Mouse (Mus musculus): ENCODE measurements around the gene Tk1.

Tk1 gene

DNA sequence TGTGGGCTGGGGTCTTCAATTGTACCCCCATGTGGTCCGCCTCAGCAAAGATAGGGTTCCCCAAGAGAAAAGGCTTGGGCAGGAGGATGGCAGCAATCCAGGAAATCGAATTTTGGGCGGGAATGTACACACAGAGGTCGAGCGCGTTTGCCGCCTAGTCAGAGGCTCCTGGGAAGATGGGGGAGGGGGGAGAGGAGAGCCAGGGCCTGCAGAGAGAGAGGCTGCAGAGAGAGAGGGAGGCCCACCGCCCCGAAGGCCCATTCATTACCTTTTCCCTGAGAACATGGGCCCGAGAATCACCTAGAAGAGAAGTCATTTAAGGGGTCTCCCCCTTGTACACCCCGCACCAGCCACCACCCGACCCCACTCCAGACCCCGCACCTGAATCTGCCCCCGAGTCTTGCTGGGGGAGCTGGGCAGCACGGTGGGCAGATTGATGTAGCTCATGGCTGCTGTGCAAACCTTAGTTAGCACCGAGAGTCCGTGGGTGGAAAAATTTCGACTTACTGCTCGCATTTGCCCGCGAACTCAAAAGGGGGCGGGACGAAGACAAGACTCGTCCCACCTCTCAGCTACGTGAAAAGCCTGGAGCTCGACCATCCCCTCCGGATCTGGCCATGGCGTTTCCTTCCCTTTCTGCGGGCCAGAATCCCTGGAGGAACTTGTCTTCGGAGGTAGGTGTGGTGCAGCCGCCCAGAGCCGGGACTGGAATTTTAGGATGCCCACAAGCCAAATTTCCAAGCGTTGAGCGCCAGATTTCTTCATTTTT lies at the start of gene Tk1, which contains the start of gene Afmid:
Tk1 (minus strand) TSS at position 760 of the 769 bp plus-strand sequence.
Afmid (plus strand) TSS at position 592 of the 769 bp plus-strand sequence.
- DNase-seq (ENCODE audit: low read depth), result peak; percentile 84

DNA sequence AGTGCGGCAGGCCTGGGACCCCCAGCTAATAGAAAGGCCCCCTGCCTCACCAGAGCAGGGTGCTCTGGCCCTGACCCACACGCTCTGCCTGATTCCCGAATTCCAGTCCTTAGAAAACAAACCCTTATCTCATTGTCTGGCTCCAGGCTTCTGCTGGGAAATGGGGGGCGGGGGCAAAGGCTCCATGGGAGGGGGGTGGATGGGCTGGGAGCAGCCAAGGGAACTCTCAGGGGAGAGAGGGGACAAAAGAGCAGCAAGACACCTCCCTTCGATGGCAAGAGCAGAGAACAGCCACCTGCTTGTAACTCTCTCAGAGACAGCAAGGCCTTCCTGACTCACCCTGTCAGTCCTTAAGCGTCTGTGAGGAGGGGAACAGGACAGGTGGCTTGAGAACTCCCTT lies 49.8 kb upstream of the Tk1 start:
- DNase-seq (ENCODE audit: low read depth), result no peak

DNA sequence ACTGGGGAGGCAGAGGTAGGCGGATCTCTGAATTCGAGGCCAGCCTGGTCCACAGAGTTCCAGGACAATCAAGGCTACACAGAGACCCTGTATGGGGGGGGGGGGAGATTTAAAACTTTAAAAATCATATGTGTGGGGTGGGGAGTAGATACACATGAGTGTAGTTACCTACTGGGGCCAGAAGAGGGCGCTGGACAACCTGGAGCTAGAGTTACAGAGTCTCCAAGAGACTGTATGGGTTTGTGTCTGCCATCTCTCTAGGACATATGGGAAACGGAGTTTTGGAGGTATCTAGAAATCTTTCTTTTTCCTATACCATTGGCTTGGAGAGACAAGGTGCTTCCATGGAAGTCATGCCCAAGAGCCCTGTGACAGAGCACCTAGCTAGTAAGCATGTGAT lies 48.5 kb upstream of the Tk1 start:
- no peak for DNase-seq (ENCODE audit: low read depth)

DNA sequence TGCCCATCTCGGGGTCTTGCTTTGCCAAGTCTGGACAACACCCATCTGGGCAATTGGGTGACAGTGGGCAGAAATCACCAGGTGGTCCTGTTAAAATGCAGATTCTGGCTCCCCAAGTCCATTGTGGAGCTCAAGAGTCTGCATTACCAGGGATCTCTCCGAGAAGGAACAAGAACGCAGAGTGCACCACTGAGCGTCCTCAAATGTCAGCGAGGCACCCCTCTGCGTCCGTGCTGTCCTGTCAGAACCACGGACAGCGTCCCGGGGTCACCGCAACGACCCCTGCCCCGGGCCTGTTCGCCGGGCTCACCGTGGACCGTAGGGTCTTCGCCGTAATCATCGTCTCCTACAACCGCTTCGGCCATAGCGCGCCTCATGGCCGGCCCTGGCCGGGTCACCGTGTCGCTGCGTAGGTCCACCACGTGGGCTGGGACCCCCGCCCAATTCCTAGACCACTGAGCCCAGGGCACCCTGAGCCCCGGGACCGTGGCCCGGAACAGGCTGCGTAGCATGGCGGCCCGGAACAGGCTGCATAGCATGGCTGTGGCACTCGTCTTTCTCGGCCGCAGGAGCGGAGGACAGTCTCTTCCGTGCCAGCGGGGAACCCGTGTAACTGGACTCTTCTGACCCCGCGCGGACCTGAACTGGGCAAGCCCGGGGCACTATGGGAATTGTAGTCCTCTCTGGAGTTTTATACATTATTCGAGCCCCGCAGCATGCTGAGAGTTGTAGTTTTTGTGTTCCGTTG lies 47.1 kb upstream of the Tk1 start, which contains the start of gene Tha1:
Tha1 (minus strand) TSS at position 621 of the 748 bp plus-strand sequence.
- no peak for DNase-seq (ENCODE audit: low read depth)

DNA sequence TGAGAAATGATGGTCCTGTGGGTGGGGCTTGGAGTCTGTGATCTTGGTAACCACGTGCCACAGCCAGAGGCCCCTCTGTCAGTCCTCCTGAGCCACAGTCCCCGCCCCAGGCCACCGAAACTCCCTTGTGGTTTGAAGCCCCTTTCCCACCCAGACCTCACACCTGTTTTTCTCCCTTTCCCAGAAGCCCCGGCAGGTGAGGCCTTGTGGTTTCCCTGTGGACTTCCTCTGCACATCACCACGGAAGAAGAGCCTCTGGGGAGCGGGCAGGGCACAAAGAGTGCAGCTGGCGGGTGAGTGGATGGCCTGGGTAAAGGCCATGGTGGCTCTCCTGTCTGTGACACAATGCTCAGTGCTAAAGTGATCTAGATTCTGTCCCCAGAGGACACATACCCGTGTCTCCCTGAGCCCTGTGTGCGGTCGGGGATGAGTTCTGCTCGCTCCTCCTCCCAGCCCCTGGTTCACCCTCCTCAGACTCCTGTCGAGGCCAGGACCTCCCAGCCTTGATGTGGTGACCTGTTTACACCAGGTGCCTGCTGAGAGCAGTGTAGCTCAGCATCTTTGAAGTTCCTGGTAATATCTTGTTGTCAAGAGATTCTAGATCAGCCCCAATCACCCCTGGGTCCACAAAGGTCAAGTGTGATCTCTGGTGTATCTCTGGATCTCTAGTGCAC lies 46.2 kb upstream of the Tk1 start:
- DNase-seq (ENCODE audit: low read depth), result no peak

DNA sequence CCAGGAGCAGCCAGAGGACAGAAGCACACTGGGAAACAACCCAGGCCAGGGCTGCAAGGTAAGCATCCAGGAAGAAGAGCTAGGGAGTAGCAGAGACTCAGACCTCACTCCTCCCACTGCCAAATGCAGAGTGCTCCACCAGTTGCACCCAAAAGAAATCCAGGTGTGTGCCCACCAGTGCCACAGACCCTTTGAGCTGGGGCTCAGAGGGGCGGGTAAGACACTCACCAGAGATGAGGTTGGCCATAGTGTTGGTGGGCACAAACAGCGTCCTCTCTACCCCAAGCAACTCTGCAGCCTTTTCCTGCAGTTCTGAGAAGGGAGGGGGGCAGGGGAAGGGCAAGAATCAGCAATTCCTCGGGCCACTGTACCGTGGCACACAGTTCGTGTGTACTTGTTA lies 45.5 kb upstream of the Tk1 start:
- no peak for DNase-seq (ENCODE audit: low read depth)

DNA sequence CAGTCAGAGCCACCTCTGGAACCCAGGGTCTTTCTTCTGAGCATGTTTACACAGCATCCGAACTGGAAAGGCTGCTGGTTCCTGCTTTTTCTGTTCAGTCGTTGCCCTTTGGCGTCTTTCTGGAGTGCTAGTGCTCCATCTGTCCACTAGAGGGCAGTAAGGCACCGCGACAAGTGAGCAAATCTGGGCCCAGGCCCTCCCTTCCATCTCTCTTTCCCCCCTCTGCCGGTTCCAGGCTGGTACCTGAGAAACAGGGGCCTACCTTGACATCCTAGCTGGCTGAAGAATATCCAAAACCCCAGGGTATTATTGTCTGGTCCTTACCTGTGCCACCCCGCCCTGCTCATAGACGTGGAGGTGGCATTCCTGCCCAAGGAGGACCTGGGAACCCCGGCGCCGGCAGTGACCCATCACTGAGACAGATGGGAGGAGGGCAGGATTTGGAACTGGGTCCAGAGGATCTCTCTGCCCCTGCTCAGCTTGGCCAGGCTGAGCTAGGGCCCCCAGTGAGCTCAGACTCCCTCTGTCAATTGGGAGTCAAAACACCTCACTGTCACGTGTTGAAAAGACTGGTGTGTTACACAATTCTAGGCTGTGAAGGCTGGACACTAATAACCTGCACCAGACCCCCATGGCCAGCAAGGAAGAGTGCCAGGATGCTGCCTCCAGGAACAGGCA lies 44.9 kb upstream of the Tk1 start:
- peak; percentile 78 for DNase-seq (ENCODE audit: low read depth)

DNA sequence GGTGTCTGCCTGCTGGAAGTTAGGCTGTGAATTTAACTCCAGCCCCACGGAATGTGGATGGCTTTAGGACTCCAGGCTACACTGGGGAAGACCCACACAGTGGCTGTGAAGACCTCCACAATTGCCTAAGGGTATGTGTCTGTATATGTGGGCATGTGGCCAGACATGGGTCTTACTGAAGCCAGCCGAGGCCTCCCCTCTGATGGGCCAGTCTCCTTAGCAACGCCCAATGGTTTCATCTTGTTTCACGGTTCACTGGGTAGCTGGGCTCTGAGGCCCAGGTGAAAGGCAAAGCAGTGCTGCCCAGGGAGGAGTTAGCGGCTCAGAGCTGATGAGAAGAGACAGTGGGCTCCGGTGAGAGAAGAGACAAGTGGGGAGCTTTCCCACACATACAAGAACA lies 40.1 kb upstream of the Tk1 start:
- no peak for DNase-seq (ENCODE audit: low read depth)

DNA sequence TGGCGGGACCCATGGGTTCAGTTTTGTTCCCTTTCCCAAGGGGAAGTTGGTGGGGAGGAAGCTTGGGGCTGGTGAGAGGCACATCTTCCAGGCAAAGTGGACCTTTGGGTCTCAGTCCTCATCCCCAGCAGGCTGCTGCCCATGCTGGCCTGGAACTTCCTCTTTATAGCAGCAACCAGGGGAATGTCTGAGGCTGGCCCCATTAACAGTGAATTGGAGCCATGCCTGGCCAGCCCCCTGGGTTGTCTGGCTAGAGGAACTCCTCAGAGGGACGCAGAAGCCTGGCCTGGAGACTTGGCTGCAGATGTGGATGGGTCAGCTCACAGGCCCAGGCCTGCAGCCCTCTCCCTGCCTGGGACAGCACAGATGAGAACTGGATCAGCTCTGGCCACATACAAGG lies 38.9 kb upstream of the Tk1 start:
- DNase-seq (ENCODE audit: low read depth), result no peak

DNA sequence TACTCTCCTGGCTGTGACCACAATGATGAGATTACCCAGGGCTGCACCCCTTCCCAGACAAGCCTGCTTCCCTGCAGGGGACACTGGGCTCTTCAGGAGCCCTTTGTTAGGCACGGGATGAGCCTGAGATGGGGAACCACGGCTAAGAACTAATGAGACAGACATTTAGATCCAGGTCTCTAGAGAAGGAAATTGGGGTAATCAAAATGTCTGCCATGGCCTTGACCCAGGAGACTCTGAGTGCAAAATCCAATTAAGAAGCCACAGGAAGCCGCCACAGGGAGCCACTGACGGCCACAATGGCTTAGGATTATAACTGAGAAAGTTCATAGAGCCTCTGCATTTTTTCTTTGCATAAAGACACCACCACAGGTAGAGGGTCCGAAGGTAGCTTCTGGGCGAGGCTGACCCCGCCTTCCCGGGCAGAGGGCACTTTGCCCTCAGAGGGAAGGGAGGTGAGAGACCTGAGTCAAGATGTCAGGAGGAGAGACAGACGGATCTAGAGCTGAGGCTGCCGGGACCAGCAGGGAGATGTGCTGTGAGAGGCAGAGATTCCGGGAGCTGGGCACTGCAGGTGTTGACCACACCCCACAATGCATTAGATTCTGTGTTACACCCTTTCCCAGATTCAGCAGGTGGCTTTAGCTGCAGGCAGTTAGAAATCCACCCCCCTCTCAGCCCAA lies 37.4 kb upstream of the Tk1 start:
- DNase-seq (ENCODE audit: low read depth), result no peak

DNA sequence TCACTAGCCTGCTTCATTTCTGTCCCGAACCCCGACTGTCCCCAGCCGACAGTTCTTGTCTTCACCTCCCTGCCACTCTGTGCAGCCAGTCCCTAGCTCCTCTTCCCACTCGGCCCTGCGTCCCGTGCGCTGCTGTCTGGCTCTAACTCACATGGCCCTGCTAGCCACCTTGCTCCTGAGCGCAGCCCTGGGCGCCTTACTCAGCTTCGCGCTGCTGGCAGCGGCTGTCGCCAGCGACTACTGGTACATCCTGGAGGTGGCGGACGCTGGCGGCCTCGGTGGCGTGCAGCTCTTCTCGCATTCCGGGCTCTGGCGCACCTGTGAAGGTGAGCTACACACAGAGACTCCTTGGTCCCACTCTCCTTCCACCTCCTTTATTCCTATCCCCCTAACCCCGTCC lies 34.7 kb upstream of the Tk1 start, which contains the start of gene Tmem235:
Tmem235 (plus strand) TSS at position 152 of the 400 bp plus-strand sequence.
- no peak for DNase-seq (ENCODE audit: low read depth)

DNA sequence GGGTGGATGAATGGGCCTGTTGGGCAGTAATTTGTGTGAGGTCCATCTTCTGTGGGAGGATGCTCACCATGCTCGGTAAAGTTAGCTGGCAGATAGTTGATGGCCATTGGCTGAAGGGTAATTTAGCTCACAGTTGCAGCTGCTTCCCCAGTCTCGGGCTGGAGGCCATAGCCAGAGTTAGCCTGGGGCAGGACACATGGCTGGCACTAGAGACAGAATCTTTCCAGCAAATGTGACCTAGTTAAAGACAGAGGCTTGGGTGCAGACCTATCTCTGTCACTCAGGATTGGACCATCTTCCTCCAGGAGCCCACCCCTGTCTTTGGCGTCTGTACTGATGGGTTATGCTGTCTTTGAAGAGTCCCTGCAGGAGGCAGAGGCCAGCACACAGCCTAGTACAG lies 32.5 kb upstream of the Tk1 start:
- no peak for DNase-seq (ENCODE audit: low read depth)

DNA sequence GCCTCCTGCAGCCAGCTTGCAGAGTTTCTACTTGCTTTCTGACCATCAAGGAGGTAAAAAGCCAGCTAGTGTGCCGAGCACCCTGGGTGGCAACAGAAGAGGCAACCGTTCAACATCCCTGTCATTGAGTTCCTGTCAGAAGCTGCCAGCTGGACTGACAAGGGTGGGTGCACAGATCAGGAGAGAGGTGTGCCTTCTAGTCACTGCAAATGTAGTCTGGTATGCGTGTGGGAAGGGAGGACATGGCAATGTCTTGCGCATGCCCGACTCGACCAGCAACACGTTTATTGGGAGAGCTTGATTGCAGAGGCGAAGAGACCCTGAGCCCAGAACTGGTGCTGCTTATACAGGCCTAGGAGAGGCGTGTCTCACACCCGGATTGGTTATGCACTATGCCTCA lies 31.6 kb upstream of the Tk1 start:
- DNase-seq (ENCODE audit: low read depth), result no peak

DNA sequence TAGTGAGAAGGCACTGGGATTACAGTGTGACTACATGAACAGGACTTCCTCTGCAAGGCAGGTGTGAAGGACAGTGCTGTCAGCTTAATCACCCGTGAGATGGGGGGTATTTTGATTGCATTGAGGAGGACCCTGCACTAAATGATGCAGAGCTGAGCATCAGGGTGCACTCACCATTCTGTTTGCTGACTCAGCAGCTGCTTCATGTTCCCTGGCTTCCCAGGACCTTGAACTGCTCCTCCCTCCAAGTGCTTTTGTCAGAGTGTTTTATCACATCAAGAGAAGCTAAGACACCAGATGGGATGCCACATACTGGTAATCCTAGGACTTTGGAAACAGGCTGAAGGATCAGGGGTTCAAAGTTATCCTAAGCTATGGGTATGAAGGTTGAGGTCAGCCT lies 30.1 kb upstream of the Tk1 start:
- no peak for DNase-seq (ENCODE audit: low read depth)

DNA sequence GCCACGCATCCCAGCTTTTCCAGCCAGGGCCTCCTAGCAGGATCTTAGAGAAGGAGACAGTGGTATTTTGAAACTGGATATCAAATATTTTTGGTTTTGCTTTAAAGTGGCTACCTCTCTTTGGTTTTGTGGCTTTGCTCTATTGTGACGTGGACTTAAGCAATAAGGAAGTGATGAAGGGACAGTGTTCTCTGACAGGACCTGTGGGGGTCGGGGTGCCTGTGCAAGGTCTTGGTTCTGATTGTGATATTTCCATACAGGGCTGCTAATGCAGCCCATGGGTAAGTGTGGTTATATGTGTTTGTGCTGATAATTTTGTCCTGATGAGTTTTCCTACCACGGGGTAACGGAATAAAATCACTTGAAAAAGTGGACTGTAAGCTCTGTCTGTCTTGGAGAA lies 29.5 kb upstream of the Tk1 start:
- no peak for DNase-seq (ENCODE audit: low read depth)

DNA sequence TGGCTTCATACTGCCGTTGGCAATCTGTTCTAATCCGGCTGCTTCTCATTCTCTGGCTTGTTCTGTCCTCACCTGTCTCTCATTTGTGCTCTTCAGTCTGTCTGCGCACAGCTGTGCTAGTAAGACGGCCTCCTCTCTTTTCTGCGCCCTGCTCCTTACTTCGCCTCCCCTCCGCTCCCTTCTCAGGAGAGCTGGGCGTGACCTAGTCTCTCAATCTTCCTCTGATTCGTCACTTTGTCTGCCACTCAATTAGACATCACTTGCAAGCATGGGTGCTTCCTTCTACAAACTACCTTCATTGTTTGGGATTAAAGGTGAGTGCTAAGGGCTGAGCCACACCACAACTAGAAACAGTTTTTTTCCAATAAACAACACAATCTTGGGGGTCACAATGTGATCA lies 28.3 kb upstream of the Tk1 start:
- DNase-seq (ENCODE audit: low read depth), result no peak

DNA sequence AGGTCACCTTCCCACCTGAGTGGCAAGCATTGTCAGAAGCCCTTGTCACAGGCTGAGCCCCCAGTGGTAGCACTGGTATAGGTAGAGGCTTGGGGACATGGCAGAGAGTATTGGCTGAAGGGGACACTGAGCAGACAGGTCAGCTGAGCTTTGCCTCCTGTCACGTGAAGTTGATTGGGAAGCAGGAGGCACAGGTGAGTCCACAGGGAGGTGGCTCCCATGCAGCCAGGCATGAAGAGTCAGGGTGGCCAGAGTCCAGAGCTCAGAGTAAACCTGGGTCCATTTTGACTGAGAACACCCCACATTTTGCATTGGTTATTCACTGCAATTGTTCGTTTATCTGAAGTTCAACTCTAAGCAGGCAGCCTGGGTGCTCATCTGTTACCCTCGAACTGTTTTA lies 27.0 kb upstream of the Tk1 start:
- DNase-seq (ENCODE audit: low read depth), result no peak

DNA sequence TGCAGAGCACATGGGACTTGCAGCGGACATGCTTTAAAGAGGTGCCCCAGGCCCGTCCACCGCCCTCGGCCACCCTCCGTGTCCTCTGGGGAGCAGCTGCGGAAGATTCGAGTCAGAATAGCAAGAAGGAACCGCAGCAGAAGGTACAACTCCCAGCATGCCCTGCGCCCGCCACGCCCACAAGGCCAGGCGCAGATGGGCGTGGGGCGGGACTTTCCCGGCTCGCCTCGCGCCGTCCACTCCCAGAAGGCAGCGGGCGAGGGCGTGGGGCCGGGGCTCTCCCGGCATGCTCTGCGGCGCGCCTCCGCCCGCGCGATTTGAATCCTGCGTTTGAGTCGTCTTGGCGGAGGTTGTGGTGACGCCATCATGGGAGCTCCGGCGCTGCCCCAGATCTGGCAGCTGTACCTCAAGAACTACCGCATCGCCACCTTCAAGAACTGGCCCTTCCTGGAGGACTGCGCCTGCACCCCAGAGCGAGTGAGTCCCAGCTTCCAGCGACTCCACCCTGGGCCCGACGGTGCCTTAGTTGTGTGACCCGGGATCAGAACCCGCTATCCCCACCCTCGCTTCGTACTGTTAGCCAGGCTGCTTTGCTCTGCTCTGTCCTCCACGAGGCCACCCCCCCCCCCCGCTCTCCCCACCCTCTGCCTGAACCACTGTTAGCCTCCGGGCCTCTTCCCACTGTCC lies 23.2 kb upstream of the Tk1 start, which contains the start of gene Birc5:
Birc5 (plus strand) TSS at position 267 of the 687 bp plus-strand sequence.
- peak; percentile 94 for DNase-seq (ENCODE audit: low read depth)

DNA sequence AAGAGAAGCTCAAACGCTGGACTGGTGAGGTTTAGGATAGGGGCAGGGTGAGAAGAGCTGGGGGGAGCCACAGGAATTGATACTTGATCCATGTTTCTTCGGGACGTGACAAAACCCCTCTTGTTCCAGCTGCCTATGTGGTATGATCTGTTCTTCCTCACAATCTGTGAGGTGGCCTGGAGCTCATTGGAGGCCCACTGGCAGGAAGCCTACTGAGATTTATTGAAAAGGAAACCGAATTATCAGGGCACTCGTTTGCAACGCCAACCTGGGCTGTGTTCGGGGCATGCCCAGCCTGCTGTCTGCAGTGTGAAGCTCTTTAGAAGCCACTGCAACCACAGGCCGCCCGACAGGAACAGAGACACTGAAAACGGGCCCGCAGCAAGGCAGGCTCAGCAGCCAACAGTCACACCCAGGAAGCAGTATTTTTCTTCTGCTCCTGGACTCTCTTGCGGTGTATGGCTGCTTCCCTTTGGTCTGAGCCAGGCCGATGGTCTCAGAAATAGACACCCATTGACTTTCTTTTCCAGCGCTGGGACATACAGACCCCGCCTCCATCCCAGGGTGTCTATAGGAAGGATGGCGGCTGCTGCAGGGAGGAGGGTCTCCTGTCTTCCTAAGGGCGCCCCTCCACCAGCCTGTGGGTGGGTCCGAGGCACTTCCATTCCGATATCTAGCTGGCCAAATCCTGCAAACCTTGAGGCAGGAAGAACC lies 22.5 kb upstream of the Tk1 start:
- DNase-seq (ENCODE audit: low read depth), result no peak

DNA sequence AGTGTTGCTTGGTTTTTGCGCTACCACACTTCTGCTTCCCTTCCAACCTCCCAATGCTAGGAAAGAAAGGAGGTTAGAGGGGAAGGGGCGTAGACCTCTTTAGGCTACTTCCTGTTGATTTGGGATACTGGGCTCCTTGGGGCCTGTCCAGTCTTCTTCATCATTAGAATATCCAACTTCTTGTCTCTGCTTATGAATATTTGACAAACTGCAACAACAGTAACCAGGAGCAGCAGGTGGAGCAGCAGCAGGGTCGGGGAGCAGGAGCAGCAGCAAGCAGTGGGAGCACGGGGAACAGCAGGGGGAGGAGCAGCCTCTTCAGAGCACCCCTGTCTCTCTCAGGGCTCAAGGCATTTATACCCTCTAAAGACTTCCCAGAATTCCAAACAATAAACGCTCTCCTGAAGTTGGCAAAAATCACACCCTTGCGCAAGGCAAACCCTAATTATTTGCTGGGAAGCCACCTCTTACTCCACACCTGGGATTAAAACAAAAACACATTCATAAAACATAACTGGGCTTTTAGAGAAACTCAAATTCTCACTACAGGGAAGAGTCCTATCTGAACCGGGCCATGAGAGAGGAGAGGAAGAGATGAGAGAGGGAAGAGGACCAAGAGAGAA lies 21.8 kb upstream of the Tk1 start:
- DNase-seq (ENCODE audit: low read depth), result no peak
